Mouse (Mus musculus) B cell, adult 2 months (primary cell): ENCODE measurements around the gene Fastkd5.

Source experiments
- DNase-seq, 2 experiments: peaks; one replicate each; pipeline ENCODE4 v3.0.0; 2022

Fastkd5 gene

GRCm38 (mm10) chr2:130632887-130633675 is 3.3 kb upstream of the Fastkd5 start:
- DNase-seq = no peak

GRCm38 (mm10) chr2:130632416-130632815 is 2.6 kb upstream of the Fastkd5 start:
- no peak for DNase-seq

- no peak for DNase-seq
Observed at GRCm38 (mm10) chr2:130629080-130629838, 568 bp downstream of the Fastkd5 start.

- DNase-seq = peak; percentile 63 to 65
Observed at GRCm38 (mm10) chr2:130628424-130628823, 1.4 kb downstream of the Fastkd5 start.

- no peak for DNase-seq
Observed at GRCm38 (mm10) chr2:130618972-130619371, 10.9 kb downstream of the Fastkd5 start.

- DNase-seq = peak in 1 of 2 experiments; percentile 19
Observed at GRCm38 (mm10) chr2:130613091-130613490, 16.7 kb downstream of the Fastkd5 start.

GRCm38 (mm10) chr2:130602195-130602594 is 27.6 kb downstream of the Fastkd5 start:
- no peak for DNase-seq

GRCm38 (mm10) chr2:130598399-130598798 is 31.4 kb downstream of the Fastkd5 start:
- no peak for DNase-seq

- DNase-seq = peak; percentile 11 to 21
Observed at GRCm38 (mm10) chr2:130597601-130598010, 32.2 kb downstream of the Fastkd5 start.

GRCm38 (mm10) chr2:130595596-130595995 is 34.2 kb downstream of the Fastkd5 start:
- DNase-seq = no peak

- no peak for DNase-seq
Observed at GRCm38 (mm10) chr2:130591016-130591415, 38.8 kb downstream of the Fastkd5 start.

- DNase-seq = no peak
Observed at GRCm38 (mm10) chr2:130589761-130590160, 40.1 kb downstream of the Fastkd5 start.

- DNase-seq = no peak
Observed at GRCm38 (mm10) chr2:130589157-130589556, 40.7 kb downstream of the Fastkd5 start.

- no peak for DNase-seq
Observed at GRCm38 (mm10) chr2:130588373-130588772, 41.5 kb downstream of the Fastkd5 start.

- DNase-seq = no peak
Observed at GRCm38 (mm10) chr2:130586016-130586415, 43.8 kb downstream of the Fastkd5 start.

- DNase-seq = no peak
Observed at GRCm38 (mm10) chr2:130583902-130584560, 45.8 kb downstream of the Fastkd5 start.

GRCm38 (mm10) chr2:130582552-130582951 is 47.3 kb downstream of the Fastkd5 start, which contains the start of gene Avp:
Gene Avp, minus strand, starts transcription at chr2:130582554.
- DNase-seq = no peak

- DNase-seq = no peak
Observed at GRCm38 (mm10) chr2:130581201-130581600, 48.6 kb downstream of the Fastkd5 start.

- DNase-seq = no peak
Observed at GRCm38 (mm10) chr2:130579791-130580190, 50.0 kb downstream of the Fastkd5 start.

- peak; percentile 80 to 83 for DNase-seq
Observed at GRCm38 (mm10) chr2:130578148-130578547, 51.7 kb downstream of the Fastkd5 start.

GRCm38 (mm10) chr2:130577632-130578031 is 52.2 kb downstream of the Fastkd5 start:
- peak; percentile 77 to 78 for DNase-seq

GRCm38 (mm10) chr2:130577021-130577420 is 52.8 kb downstream of the Fastkd5 start:
- DNase-seq = no peak

GRCm38 (mm10) chr2:130576564-130576963 is 53.3 kb downstream of the Fastkd5 start:
- DNase-seq = peak in 1 of 2 experiments; percentile 13
